Mouse (Mus musculus) ES-E14 (cell line): Measurements from ENCODE around the gene Srsf1. TPM values are rescaled to one million over a fixed set of nuclear protein-coding genes. Genes with fewer than 3 reads are reported as not detected.
A peak's percentile ranks its signal among the peaks of the same experiment; 100 is the strongest.

Source experiments
- DNase-seq: peaks from one replicate; pipeline ENCODE4 v3.0.0-alpha.2; 2013; ENCODE audit warnings: low read depth, low spot score
- H3K27ac ChIP-seq: 2 replicates; pipeline ENCODE4 v1.5.1; 2012; ENCODE audit warnings: low read depth, mild to moderate bottlenecking, low read length, moderate library complexity, mixed read lengths; ENCODE audit not compliant: poor library complexity, insufficient read depth, severe bottlenecking
- H3K36me3 ChIP-seq: 2 replicates; pipeline ENCODE4 v1.6.1; 2012; ENCODE audit warnings: mild to moderate bottlenecking, low read length, moderate library complexity, mixed read lengths; ENCODE audit not compliant: control insufficient read depth, poor library complexity, insufficient read depth, severe bottlenecking
- H3K4me1 ChIP-seq, 2 experiments: fragments of 150-350 bp in 1 of 2; sonication (generic) in 1 of 2; 2 replicates each; pipeline ENCODE4 v1.6.1; 2012; ENCODE audit warnings: low read length in 2 of 2, mild to moderate bottlenecking in 1 of 2, mixed read lengths in 1 of 2; ENCODE audit not compliant: control insufficient read depth in 2 of 2, insufficient read depth in 2 of 2, poor library complexity in 1 of 2
- H3K4me3 ChIP-seq, 2 experiments: fragments of 150-350 bp in 1 of 2; sonication (generic) in 1 of 2; 2 replicates each; pipeline ENCODE4 v1.5.1; 2012; ENCODE audit warnings: low read length in 2 of 2, low read depth in 1 of 2, mild to moderate bottlenecking in 1 of 2, mixed read lengths in 1 of 2; ENCODE audit not compliant: insufficient read depth in 1 of 2, poor library complexity in 1 of 2, severe bottlenecking in 1 of 2
- H3K9ac ChIP-seq: 2 replicates; pipeline ENCODE4 v1.6.1; 2012; ENCODE audit warnings: low read depth, mild to moderate bottlenecking, low read length, mixed read lengths; ENCODE audit not compliant: poor library complexity, insufficient read depth, severe bottlenecking
- H3K9me3 ChIP-seq: fragments of 150-350 bp; sonication (generic); 2 replicates; pipeline ENCODE4 v1.6.1; 2012; ENCODE audit warnings: low read depth, mild to moderate bottlenecking, low read length; ENCODE audit not compliant: control insufficient read depth, insufficient read depth
- CHD2 ChIP-seq: IDR thresholded peaks from 2 replicates; pipeline ENCODE4 v1.6.1; 2014; ENCODE audit warnings: mild to moderate bottlenecking, low read depth, low read length, inconsistent platforms
- HCFC1 ChIP-seq: IDR thresholded peaks from 2 replicates; pipeline ENCODE4 v1.6.1; 2012; ENCODE audit warnings: low read length, inconsistent platforms, borderline replicate concordance; ENCODE audit not compliant: insufficient read depth
- MAFK ChIP-seq: IDR thresholded peaks from 2 replicates; pipeline ENCODE4 v1.6.1; 2014; ENCODE audit warnings: mild to moderate bottlenecking, low read depth, low read length, inconsistent platforms; ENCODE audit not compliant: insufficient read depth
- ZC3H11A ChIP-seq: IDR thresholded peaks from 2 replicates; pipeline ENCODE4 v1.6.1; 2012; ENCODE audit warnings: low read depth, mild to moderate bottlenecking, inconsistent platforms, low read length, borderline replicate concordance
- ZNF384 ChIP-seq: IDR thresholded peaks from 2 replicates; pipeline ENCODE4 v1.6.1; 2012; ENCODE audit warnings: low read depth, low read length, inconsistent platforms
- in situ Hi-C, 2 experiments: fragments of 600-800 bp; cut with MboI; formaldehyde crosslinking; loops; one replicate each; pipeline ENCODE4 v1.15.1; 2025; ENCODE audit warnings: low sequenced_read_pairs in 2 of 2, inconsistent platforms in 1 of 2; ENCODE audit not compliant: unreplicated experiment in 2 of 2
- total RNA-seq: library from RNA; depleted of rRNA; stranded (reverse); fragments of 300-350 nt; gene quantifications from 2 replicates; pipeline ENCODE4 v1.2.3, GENCODE M21; 2012

Srsf1 gene
- total RNA-seq, 1 experiment = 432 TPM

DNA sequence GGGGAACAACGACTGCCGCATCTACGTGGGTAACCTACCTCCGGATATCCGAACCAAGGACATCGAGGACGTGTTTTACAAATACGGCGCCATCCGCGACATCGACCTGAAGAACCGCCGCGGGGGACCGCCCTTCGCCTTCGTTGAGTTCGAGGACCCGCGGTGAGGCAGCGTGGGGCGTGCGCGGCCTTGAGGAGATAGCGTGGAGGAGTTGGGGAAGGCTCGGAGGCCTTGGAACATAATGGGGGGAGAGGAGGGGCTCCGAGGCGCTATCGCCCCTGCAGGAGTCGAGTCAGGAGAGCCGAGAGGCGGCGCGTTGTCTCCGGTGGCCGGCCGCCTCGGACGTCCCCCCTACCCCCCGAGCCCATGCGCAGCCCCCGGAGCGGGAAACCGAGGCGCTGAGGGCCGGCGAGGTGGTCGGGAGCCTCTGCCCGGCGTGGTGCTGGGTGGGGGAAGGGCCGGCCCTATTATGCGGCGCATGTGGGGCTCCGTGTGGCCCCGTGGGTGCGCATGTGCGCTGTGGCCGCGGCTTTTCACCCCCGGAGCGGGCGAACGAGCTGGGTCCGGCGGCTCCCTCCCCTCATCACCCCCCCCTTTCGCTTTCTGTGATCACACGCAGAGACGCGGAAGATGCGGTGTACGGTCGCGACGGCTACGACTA is 828 bp downstream of the Srsf1 start:
- H3K4me1 ChIP-seq = peaks cover 2 to 7% of the 10 kb centered on the region in 2 experiments; a peak in 3 of 4 replicates
- no peaks in the 10 kb centered on the region for H3K9me3 ChIP-seq
- no peak for DNase-seq
- peak overlapping the region; percentile 100 for H3K9ac ChIP-seq
- peaks cover 21% of the 10 kb centered on the region for H3K36me3 ChIP-seq
- H3K4me3 ChIP-seq = peak overlapping the region; percentile 73 to 97
- TF ChIP-seq HCFC1 (peak; percentile 56; the same call in 1 of the 2 replicates), ZC3H11A (no peak)
- in situ Hi-C loops = no loop called here
- H3K27ac ChIP-seq = peak overlapping the region; percentile 95

DNA sequence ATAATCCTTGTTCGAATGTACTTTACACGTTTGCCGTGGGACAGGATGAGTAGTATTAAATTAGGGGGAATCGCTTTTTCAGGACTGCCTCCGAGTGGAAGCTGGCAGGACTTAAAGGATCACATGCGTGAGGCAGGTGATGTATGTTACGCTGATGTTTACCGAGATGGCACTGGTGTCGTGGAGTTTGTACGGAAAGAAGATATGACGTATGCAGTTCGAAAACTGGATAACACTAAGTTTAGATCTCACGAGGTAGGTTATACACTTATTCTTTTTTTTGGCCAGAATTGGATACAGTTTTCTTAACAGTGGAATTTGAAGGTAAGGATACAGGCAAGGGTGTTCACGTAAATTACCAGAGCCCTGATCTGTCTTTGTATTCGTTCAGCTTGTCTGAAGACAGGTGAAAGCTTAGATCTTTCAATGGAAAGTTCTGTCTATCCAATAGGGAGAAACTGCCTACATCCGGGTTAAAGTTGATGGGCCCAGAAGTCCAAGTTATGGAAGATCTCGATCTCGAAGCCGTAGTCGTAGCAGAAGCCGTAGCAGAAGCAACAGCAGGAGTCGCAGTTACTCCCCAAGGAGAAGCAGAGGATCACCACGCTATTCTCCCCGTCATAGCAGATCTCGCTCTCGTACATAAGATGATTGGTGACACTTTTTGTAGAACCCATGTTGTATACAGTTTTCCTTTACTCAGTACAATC is 1.9 kb downstream of the Srsf1 start:
- H3K4me3 ChIP-seq = peak overlapping the region; percentile 73 to 97
- no peak for DNase-seq
- TF ChIP-seq MAFK = no peak
- TF ChIP-seq HCFC1 = no peak
- TF ChIP-seq ZC3H11A = no peak
- TF ChIP-seq CHD2 = no peak
- TF ChIP-seq ZNF384 = no peak
- H3K36me3 ChIP-seq = peaks cover 24% of the 10 kb centered on the region
- in situ Hi-C loops = no loop called here
- no peaks in the 10 kb centered on the region for H3K9me3 ChIP-seq
- H3K9ac ChIP-seq = peak overlapping the region; percentile 76
- H3K4me1 ChIP-seq = peaks cover 2 to 7% of the 10 kb centered on the region in 2 experiments; a peak in 3 of 4 replicates
- H3K27ac ChIP-seq = peak overlapping the region; percentile 44

DNA sequence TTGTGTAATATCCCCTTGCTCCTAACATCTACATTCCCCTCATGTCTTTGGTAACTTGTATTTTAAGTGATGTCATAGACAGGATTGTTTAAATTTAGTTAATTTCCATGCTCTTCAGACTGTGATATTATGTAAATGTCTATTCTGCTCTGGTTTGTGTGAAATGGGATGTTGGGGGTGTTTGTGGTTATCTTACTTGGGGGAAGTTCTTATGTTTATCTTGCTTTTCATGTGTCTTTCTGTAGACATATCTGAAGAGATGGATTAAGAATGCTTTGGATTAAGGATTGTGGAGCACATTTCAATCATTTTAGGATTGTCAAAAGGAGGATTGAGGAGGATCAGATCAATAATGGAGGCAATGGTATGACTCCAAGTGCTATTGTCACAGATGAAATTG is 2.6 kb downstream of the Srsf1 start:
- no peaks in the 10 kb centered on the region for H3K9me3 ChIP-seq
- H3K36me3 ChIP-seq = peaks cover 24% of the 10 kb centered on the region
- DNase-seq = no peak
- TF ChIP-seq ZNF384 = no peak
- TF ChIP-seq CHD2 = no peak
- no peak for TF ChIP-seq HCFC1
- TF ChIP-seq ZC3H11A = no peak
- TF ChIP-seq MAFK = no peak
- in situ Hi-C loops = no loop called here
- peaks cover 2 to 7% of the 10 kb centered on the region in 2 experiments; a peak in 3 of 4 replicates for H3K4me1 ChIP-seq
- no peak overlapping the region for H3K9ac ChIP-seq
- no peak overlapping the region for H3K27ac ChIP-seq
- H3K4me3 ChIP-seq = peak overlapping the region; percentile 73 to 97; a peak in 3 of 4 replicates

DNA sequence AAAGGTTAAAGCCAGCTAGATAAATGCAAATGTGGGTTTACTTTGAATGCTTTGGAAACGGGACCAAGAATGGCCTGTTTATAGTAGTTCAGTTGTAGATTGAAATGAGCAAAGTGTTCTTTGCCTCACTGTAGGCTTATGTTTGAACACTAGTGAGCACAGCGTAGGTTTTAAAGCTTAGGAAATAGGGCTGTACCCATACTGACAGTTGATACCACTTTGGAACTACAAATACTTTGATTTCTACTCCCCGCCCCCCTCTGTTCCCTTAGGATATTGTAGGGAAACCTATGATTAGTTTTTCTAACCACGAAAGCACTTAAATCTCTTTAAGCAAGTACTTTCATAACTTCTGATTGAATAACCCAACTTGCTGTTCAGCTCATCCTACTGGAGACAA is 5.5 kb downstream of the Srsf1 start:
- Histone ChIP-seq H3K4me3 (no peak overlapping the region), H3K9ac (no peak overlapping the region), H3K36me3 (peaks cover 24% of the 10 kb centered on the region), H3K27ac (no peak overlapping the region), H3K4me1 (peaks cover 2 to 7% of the 10 kb centered on the region in 2 experiments; a peak in 3 of 4 replicates), H3K9me3 (no peaks in the 10 kb centered on the region)
- TF ChIP-seq HCFC1 = no peak
- TF ChIP-seq CHD2 = no peak
- TF ChIP-seq MAFK = no peak
- no peak for TF ChIP-seq ZNF384
- no peak for TF ChIP-seq ZC3H11A
- DNase-seq = no peak
- in situ Hi-C loops = no loop called here
